Mouse (Mus musculus): Measurements from ENCODE around the gene Pea15a. TPM values are rescaled to one million over a fixed set of nuclear protein-coding genes. Genes with fewer than 3 reads are reported as not detected.

Gene Pea15a
- polyA plus RNA-seq, 1 experiment from 2014 or later: 436 TPM

DNA sequence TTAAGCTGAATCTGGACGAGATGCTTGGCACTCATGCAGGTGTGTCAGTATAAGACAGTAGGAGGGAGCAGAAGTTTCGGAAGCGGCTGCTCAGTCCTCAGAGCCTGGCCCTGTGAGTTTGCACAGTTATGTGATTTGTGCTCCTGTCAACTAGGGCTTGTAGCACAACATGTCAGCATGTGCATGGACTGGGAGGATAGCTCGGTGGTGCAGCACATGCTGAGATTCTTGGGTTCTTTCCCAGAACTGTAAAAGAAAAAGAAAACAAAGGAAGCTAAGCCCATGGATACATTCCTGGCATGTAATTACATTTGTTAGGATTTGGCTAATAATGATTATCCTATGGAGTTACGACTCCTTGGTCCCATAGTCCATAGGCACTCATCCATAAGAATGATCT is 33.4 kb downstream of the Pea15a start:
- Histone ChIP-seq H3K27ac (ENCODE audit: low read depth, low read length) (no peak overlapping the region), H3K4me2 (ENCODE audit: low read length) (no peak overlapping the region), H3K9me3 (replicated peaks; ENCODE audit: control insufficient read depth, low read length) (no peaks in the 10 kb centered on the region), H3K4me3 (ENCODE audit: low read depth, low read length) (no peak overlapping the region), H3K27me3 (replicated peaks; ENCODE audit: control insufficient read depth, insufficient read depth, low read length) (no peaks in the 10 kb centered on the region), H3K9ac (ENCODE audit: low read length) (no peak overlapping the region), H3K4me1 (ENCODE audit: control insufficient read depth, insufficient read depth, low read length) (no peaks in the 10 kb centered on the region), H3K36me3 (ENCODE audit: control insufficient read depth, insufficient read depth, low read length) (peaks cover 85% of the 10 kb centered on the region)
- ATAC-seq (no peak), DNase-seq (ENCODE audit: low spot score) (peak; percentile 61)
- 42% methylated on average over 5 of the region's 5 CpGs for WGBS

- 95% methylated on average over 21 of the region's 21 CpGs for WGBS
- no peaks in the 10 kb centered on the region for H3K4me1 ChIP-seq (ENCODE audit: control insufficient read depth, insufficient read depth, low read length)
- H3K36me3 ChIP-seq (ENCODE audit: control insufficient read depth, insufficient read depth, low read length): peaks cover 85% of the 10 kb centered on the region
- H3K9me3 ChIP-seq (replicated peaks; ENCODE audit: control insufficient read depth, low read length): no peaks in the 10 kb centered on the region
- H3K4me2 ChIP-seq (ENCODE audit: low read length): no peak overlapping the region
- no peak overlapping the region for H3K27ac ChIP-seq (ENCODE audit: low read depth, low read length)
- H3K27me3 ChIP-seq (replicated peaks; ENCODE audit: control insufficient read depth, insufficient read depth, low read length): no peaks in the 10 kb centered on the region
- H3K4me3 ChIP-seq (ENCODE audit: low read depth, low read length): no peak overlapping the region
- DNase-seq (ENCODE audit: low spot score) (no peak), ATAC-seq (no peak)
- H3K9ac ChIP-seq (ENCODE audit: low read length): no peak overlapping the region
Observed at GRCm38 (mm10) chr1:172172381-172172780, 34.2 kb downstream of the Pea15a start.

DNA sequence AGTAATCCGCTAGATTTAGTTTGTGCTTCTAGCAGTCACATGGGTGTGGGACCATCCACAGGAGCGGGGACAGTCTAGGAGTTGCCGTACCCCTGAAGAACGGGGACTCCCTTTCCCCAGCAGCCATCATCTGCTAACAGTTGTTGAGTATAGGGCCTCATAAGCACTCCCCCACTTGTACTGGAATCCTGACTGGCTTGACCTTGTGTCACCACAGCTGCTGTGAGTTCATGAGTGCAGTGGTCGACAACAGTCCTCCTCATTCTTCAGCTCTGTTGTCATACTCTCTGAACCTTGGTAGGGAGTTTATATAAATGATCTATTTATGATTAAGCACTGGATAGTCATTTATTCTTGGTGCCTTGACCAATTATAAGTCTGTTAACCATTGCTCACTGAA is 36.8 kb downstream of the Pea15a start:
- Histone ChIP-seq H3K4me2 (ENCODE audit: low read length) (no peak overlapping the region), H3K4me3 (ENCODE audit: low read depth, low read length) (no peak overlapping the region), H3K9ac (ENCODE audit: low read length) (no peak overlapping the region), H3K27me3 (replicated peaks; ENCODE audit: control insufficient read depth, insufficient read depth, low read length) (no peaks in the 10 kb centered on the region), H3K27ac (ENCODE audit: low read depth, low read length) (no peak overlapping the region), H3K9me3 (replicated peaks; ENCODE audit: control insufficient read depth, low read length) (no peaks in the 10 kb centered on the region), H3K36me3 (ENCODE audit: control insufficient read depth, insufficient read depth, low read length) (peaks cover 93% of the 10 kb centered on the region), H3K4me1 (ENCODE audit: control insufficient read depth, insufficient read depth, low read length) (no peaks in the 10 kb centered on the region)
- DNase-seq (ENCODE audit: low spot score): no peak
- WGBS: 96% methylated on average over 5 of the region's 5 CpGs
- ATAC-seq: no peak

DNA sequence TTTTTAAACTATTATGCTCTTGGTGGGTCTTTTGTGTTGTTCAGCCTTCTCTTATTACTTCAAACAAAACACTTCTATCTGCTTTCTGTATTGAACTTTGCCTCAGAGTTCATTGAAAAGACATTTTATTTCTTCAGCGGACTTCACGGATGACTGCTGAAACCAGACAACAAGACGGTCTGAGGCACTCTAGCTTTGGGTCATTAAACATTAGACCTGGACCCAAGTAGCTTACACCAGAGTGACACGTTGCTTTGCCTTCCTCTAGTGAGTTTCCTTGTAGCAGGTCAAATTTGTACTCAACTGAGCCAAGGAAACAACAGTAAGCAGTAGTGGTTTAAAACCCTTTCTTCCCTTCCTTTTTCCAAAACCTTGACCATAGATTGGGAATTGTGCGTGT is 38.7 kb downstream of the Pea15a start:
- DNase-seq (ENCODE audit: low spot score) (no peak), ATAC-seq (no peak)
- no peaks in the 10 kb centered on the region for H3K27me3 ChIP-seq (replicated peaks; ENCODE audit: control insufficient read depth, insufficient read depth, low read length)
- no peak overlapping the region for H3K27ac ChIP-seq (ENCODE audit: low read depth, low read length)
- no peak overlapping the region for H3K4me2 ChIP-seq (ENCODE audit: low read length)
- no peaks in the 10 kb centered on the region for H3K9me3 ChIP-seq (replicated peaks; ENCODE audit: control insufficient read depth, low read length)
- no peaks in the 10 kb centered on the region for H3K4me1 ChIP-seq (ENCODE audit: control insufficient read depth, insufficient read depth, low read length)
- no peak overlapping the region for H3K4me3 ChIP-seq (ENCODE audit: low read depth, low read length)
- WGBS: 73% methylated on average over 5 of the region's 5 CpGs
- H3K36me3 ChIP-seq (ENCODE audit: control insufficient read depth, insufficient read depth, low read length): peaks cover 81% of the 10 kb centered on the region
- no peak overlapping the region for H3K9ac ChIP-seq (ENCODE audit: low read length)

- Histone ChIP-seq H3K9ac (ENCODE audit: low read length) (no peak overlapping the region), H3K4me1 (ENCODE audit: control insufficient read depth, insufficient read depth, low read length) (no peaks in the 10 kb centered on the region), H3K4me3 (ENCODE audit: low read depth, low read length) (no peak overlapping the region), H3K27me3 (replicated peaks; ENCODE audit: control insufficient read depth, insufficient read depth, low read length) (no peaks in the 10 kb centered on the region), H3K36me3 (ENCODE audit: control insufficient read depth, insufficient read depth, low read length) (peaks cover 37% of the 10 kb centered on the region), H3K4me2 (ENCODE audit: low read length) (no peak overlapping the region), H3K27ac (ENCODE audit: low read depth, low read length) (no peak overlapping the region), H3K9me3 (replicated peaks; ENCODE audit: control insufficient read depth, low read length) (no peaks in the 10 kb centered on the region)
- ATAC-seq (no peak), DNase-seq (ENCODE audit: low spot score) (no peak)
- WGBS: 93% methylated on average over 6 of the region's 6 CpGs
Observed at GRCm38 (mm10) chr1:172162959-172163358, 43.6 kb downstream of the Pea15a start.

DNA sequence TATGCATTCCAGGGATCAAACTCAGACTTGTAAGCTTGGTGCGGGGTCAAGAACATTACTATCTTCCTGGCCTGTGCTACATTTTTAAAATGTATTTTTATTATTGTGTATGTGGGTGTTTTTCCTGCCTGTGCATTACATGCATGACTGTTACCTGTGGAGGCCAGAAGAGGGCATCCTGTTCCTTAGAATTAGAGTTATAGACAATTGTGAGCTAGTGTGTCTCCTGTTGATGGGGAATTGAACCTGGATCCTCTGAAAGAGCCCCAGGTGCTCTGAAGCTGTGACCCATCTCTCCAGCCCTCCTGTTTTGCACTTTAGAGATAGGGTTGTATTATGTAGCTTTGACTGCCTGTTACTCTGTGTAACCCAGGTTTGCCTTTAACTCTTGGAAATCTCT is 44.6 kb downstream of the Pea15a start:
- no peak overlapping the region for H3K27ac ChIP-seq (ENCODE audit: low read depth, low read length)
- H3K4me1 ChIP-seq (ENCODE audit: control insufficient read depth, insufficient read depth, low read length): no peaks in the 10 kb centered on the region
- 85% methylated on average over 1 of the region's 1 CpGs for WGBS
- H3K4me2 ChIP-seq (ENCODE audit: low read length): no peak overlapping the region
- H3K9ac ChIP-seq (ENCODE audit: low read length): no peak overlapping the region
- no peak overlapping the region for H3K4me3 ChIP-seq (ENCODE audit: low read depth, low read length)
- H3K36me3 ChIP-seq (ENCODE audit: control insufficient read depth, insufficient read depth, low read length): peaks cover 27% of the 10 kb centered on the region
- no peaks in the 10 kb centered on the region for H3K27me3 ChIP-seq (replicated peaks; ENCODE audit: control insufficient read depth, insufficient read depth, low read length)
- ATAC-seq (peak; percentile 73; the same call in 1 of the 2 replicates), DNase-seq (ENCODE audit: low spot score) (peak; percentile 71)
- H3K9me3 ChIP-seq (replicated peaks; ENCODE audit: control insufficient read depth, low read length): no peaks in the 10 kb centered on the region

GRCm38 (mm10) chr1:172160508-172160907 is 46.1 kb downstream of the Pea15a start:
- Histone ChIP-seq H3K9me3 (replicated peaks; ENCODE audit: control insufficient read depth, low read length) (no peaks in the 10 kb centered on the region), H3K36me3 (ENCODE audit: control insufficient read depth, insufficient read depth, low read length) (peaks cover 22% of the 10 kb centered on the region), H3K27ac (ENCODE audit: low read depth, low read length) (no peak overlapping the region), H3K9ac (ENCODE audit: low read length) (no peak overlapping the region), H3K4me2 (ENCODE audit: low read length) (no peak overlapping the region), H3K27me3 (replicated peaks; ENCODE audit: control insufficient read depth, insufficient read depth, low read length) (no peaks in the 10 kb centered on the region), H3K4me1 (ENCODE audit: control insufficient read depth, insufficient read depth, low read length) (no peaks in the 10 kb centered on the region), H3K4me3 (ENCODE audit: low read depth, low read length) (no peak overlapping the region)
- no peak for DNase-seq (ENCODE audit: low spot score)
- ATAC-seq: no peak

DNA sequence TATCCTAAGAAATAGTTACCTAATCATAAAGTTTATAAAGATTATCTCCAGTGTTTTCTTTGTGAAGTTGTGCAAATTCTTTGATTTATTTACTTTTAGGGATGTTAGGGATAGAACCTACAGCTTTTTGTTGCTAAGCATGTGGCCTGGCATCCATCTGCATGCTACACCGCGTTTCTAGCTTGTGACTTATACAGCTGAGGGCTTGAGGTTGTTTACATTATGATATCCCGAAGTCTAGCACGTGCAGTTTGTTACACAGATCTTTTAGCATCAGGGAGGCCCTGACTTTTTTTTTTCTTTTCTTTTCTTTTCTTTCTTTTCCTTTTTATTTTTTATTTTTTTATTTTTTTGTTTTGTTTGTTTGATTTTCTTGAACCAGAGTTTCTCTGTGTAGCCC is 46.6 kb downstream of the Pea15a start:
- ATAC-seq (no peak), DNase-seq (ENCODE audit: low spot score) (no peak)
- Histone ChIP-seq H3K9me3 (replicated peaks; ENCODE audit: control insufficient read depth, low read length) (no peaks in the 10 kb centered on the region), H3K4me1 (ENCODE audit: control insufficient read depth, insufficient read depth, low read length) (no peaks in the 10 kb centered on the region), H3K9ac (ENCODE audit: low read length) (no peak overlapping the region), H3K4me3 (ENCODE audit: low read depth, low read length) (no peak overlapping the region), H3K36me3 (ENCODE audit: control insufficient read depth, insufficient read depth, low read length) (peaks cover 22% of the 10 kb centered on the region), H3K4me2 (ENCODE audit: low read length) (no peak overlapping the region), H3K27me3 (replicated peaks; ENCODE audit: control insufficient read depth, insufficient read depth, low read length) (no peaks in the 10 kb centered on the region), H3K27ac (ENCODE audit: low read depth, low read length) (no peak overlapping the region)
- 89% methylated on average over 4 of the region's 4 CpGs for WGBS

DNA sequence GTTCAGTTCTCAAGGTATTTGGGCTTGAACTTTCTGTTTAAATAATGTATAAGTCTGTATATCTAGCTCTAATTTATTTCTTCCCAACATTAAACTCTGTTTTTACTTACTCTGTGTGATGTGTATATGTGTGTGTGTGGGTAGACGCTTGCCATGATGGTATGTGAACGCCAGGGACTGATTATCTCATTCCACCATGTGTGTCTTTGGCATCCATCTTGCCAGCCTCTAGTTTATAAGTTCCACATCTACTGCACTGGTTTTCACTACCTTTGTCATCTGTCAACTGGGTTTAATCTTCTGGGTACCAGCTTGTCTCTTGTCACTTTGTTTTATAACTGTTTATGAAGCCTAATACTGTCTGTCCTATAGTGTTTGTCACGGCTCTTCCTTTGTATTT is 51.1 kb downstream of the Pea15a start:
- H3K36me3 ChIP-seq (ENCODE audit: control insufficient read depth, insufficient read depth, low read length): peaks cover 52% of the 10 kb centered on the region
- no peak overlapping the region for H3K27ac ChIP-seq (ENCODE audit: low read depth, low read length)
- ATAC-seq: no peak
- H3K9me3 ChIP-seq (replicated peaks; ENCODE audit: control insufficient read depth, low read length): no peaks in the 10 kb centered on the region
- H3K27me3 ChIP-seq (replicated peaks; ENCODE audit: control insufficient read depth, insufficient read depth, low read length): no peaks in the 10 kb centered on the region
- H3K4me2 ChIP-seq (ENCODE audit: low read length): no peak overlapping the region
- no peak for DNase-seq (ENCODE audit: low spot score)
- no peaks in the 10 kb centered on the region; the same call in 1 of the 2 replicates for H3K4me1 ChIP-seq (ENCODE audit: control insufficient read depth, insufficient read depth, low read length)
- H3K9ac ChIP-seq (ENCODE audit: low read length): no peak overlapping the region
- no peak overlapping the region for H3K4me3 ChIP-seq (ENCODE audit: low read depth, low read length)
- 91% methylated on average over 3 of the region's 3 CpGs for WGBS

Measured in forebrain, embryonic 14.5 days (tissue).